Mouse (Mus musculus) forebrain, embryonic 14.5 days (tissue): ENCODE measurements around the gene Tmed1. TPM values are rescaled to one million over a fixed set of nuclear protein-coding genes. Genes with fewer than 3 reads are reported as not detected.

Experiments used
- ATAC-seq: fragments of 200-750 bp; cut with Nextera tagmentation; 2 replicates; pipeline ENCODE4 v1.8.0; 2017; ENCODE audit warnings: mild to moderate bottlenecking, moderate library complexity
- DNase-seq: peaks from one replicate; pipeline ENCODE4 v3.0.0-alpha.2; 2015; ENCODE audit warnings: low spot score
- H3K27ac ChIP-seq: fragments of 300-500 bp; sonication (generic); 2 replicates; pipeline ENCODE4 v1.5.1; 2014; ENCODE audit warnings: low read depth, mild to moderate bottlenecking, control low read depth, low read length, moderate library complexity
- H3K27me3 ChIP-seq: fragments of 300-500 bp; sonication (generic); replicated peaks from 2 replicates; pipeline ENCODE4 v1.6.1; 2014; ENCODE audit warnings: low read length, control low read depth, mixed read lengths; ENCODE audit not compliant: control insufficient read depth, insufficient read depth
- H3K36me3 ChIP-seq: fragments of 300-500 bp; sonication (generic); 2 replicates; pipeline ENCODE4 v1.6.1; 2014; ENCODE audit warnings: low read length, control low read depth; ENCODE audit not compliant: control insufficient read depth, insufficient read depth
- H3K4me1 ChIP-seq: fragments of 300-500 bp; sonication (generic); 2 replicates; pipeline ENCODE4 v1.6.1; 2014; ENCODE audit warnings: antibody characterized with exemption, low read length, control low read depth; ENCODE audit not compliant: control insufficient read depth, insufficient read depth
- H3K4me2 ChIP-seq: fragments of 300-500 bp; sonication (generic); 2 replicates; pipeline ENCODE4 v1.6.1; 2014; ENCODE audit warnings: mild to moderate bottlenecking, control low read depth, low read length
- H3K4me3 ChIP-seq: fragments of 300-500 bp; sonication (generic); 2 replicates; pipeline ENCODE4 v1.5.1; 2014; ENCODE audit warnings: low read depth, low read length, control low read depth
- H3K9ac ChIP-seq: fragments of 300-500 bp; sonication (generic); 2 replicates; pipeline ENCODE4 v1.6.1; 2014; ENCODE audit warnings: mild to moderate bottlenecking, low read length, control low read depth, moderate library complexity
- H3K9me3 ChIP-seq: fragments of 300-500 bp; sonication (generic); replicated peaks from 2 replicates; pipeline ENCODE4 v1.6.1; 2016; ENCODE audit warnings: low read length, control low read depth, mixed read lengths; ENCODE audit not compliant: control insufficient read depth
- WGBS: fragments of 180-500 bp; shearing (Covaris S2); extraction: QIAGEN DNeasy Blood & Tissue Kit; methylation state at CpG from one replicate; pipeline ENCODE4 v1.1.7; 2014; 5-methylcytosine and 5-hydroxymethylcytosine counted together
- polyA plus RNA-seq: library from polyadenylated mRNA; unstranded; fragments of >200 nt; fragmentation: Nextera tagmentation; extraction: Ambion mirVana; gene quantifications from 2 replicates; pipeline ENCODE4 v1.2.1, GENCODE M21; 2014

The Tmed1 gene
- polyA plus RNA-seq = 56.9 and 58.3 TPM in 2 replicates

DNA sequence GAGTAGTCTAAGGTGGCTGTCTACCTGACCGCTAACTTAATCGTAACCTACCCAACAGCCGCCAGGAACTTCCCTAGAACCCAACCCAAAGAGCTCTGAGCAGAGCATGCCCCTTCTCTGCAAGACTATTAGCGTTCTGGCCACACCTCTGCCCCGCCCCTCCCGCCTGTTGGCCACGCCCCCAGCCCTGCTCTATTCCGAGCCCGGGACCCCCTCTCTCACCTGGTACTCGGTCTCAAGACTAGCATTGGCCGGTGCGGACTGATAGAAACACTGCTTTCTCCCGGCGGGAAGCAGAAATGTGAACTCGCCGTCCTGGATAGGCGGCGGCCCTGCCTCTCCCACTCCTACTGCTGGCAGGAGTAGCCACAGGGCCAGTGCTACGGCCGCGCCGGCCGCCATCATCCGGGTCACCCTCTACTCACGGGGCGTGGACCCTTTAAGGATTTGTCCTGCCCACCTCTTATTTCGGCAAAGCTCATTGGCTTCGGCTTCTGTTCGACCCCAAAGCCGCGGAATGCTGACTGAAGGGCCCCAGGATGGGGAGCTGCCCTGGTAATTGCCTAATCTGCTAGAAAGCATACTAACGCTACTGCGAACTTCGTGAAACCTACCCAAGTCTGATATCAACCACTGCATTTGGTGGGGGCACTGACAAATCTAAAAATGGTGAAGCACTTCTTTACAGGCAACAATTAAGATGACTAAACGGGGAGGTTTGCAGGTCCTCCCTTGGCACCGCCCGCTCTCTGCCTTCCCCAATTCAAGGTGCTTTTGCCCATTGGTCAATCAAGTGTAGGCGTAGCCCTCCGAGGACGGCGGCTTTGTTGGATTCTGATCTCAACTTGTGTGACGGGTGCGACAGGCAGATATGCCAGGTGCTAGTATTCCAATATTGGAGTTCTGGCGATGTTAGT is at the start of gene Tmed1:
Gene Tmed1 (minus strand): TSS at position 481 of the 917 bp plus-strand sequence.
- H3K27me3 ChIP-seq = no peaks in the 10 kb centered on the region
- ATAC-seq = peak; percentile 97
- under 1% methylated on average over 44 of the region's 44 CpGs for WGBS

DNA sequence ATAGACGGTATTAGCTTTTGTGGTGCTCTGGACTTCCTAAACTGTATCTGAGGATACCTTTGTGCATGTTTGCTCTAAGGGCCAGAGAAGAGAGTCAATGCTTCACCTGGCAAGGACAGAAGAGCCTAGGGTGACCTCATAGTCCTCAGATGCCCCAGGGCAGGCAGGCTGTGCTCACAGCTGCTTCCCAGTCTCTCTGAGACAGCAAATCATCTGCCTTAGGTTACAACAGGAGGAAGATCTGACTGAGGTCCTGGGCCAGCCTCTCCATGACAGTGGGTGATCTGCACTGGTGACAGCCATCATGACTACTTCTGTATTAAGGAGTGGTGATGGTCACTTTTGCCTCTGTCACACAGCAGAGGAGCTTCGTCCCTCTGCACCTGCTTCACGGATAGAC is 49.1 kb upstream of the Tmed1 start:
- no peak overlapping the region for H3K9ac ChIP-seq
- no peaks in the 10 kb centered on the region for H3K27me3 ChIP-seq
- WGBS = 90% methylated on average over 3 of the region's 3 CpGs
- H3K4me1 ChIP-seq = no peaks in the 10 kb centered on the region
- no peak overlapping the region for H3K4me3 ChIP-seq
- no peak overlapping the region for H3K27ac ChIP-seq
- DNase-seq = no peak
- H3K36me3 ChIP-seq = peaks cover 14% of the 10 kb centered on the region
- H3K4me2 ChIP-seq = no peak overlapping the region
- no peaks in the 10 kb centered on the region for H3K9me3 ChIP-seq
- ATAC-seq = no peak

More for the DNA sequence above, at the start of gene Tmed1:
- peak within 1 kb of the TSS; percentile 84 for H3K27ac ChIP-seq
- peaks cover 39% of the 10 kb centered on the region for H3K36me3 ChIP-seq
- peak within 1 kb of the TSS; percentile 61 for H3K9ac ChIP-seq
- H3K9me3 ChIP-seq = no peaks in the 10 kb centered on the region
- DNase-seq = peak; percentile 98
- H3K4me2 ChIP-seq = peak within 1 kb of the TSS; percentile 68
- peaks cover 10% of the 10 kb centered on the region for H3K4me1 ChIP-seq
- H3K4me3 ChIP-seq = peak within 1 kb of the TSS; percentile 46

DNA sequence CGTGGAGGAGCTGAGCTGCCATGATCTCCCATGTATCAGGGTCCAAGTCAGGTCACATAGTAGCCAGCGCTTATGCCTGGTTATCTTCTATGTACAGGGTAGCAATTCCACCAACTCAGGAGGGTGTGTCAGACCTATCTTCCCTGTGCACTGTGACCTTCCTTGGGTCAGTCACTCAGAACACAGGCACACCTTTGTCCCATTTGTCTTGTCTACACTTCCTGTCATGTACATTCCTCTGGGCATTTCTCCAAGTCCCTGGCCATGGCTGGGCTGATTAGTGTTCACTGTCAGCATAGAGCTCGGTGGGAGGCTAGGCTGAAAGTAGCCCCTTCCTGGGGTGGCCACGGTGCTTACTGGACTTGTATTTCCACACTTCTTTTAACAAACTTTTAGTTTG is 48.3 kb upstream of the Tmed1 start:
- ATAC-seq (no peak), DNase-seq (no peak)
- Histone ChIP-seq H3K27me3 (no peaks in the 10 kb centered on the region), H3K4me1 (no peaks in the 10 kb centered on the region), H3K36me3 (peaks cover 18% of the 10 kb centered on the region), H3K4me2 (no peak overlapping the region), H3K27ac (no peak overlapping the region), H3K9ac (no peak overlapping the region), H3K9me3 (no peaks in the 10 kb centered on the region), H3K4me3 (no peak overlapping the region)
- 83% methylated on average over 4 of the region's 4 CpGs for WGBS

DNA sequence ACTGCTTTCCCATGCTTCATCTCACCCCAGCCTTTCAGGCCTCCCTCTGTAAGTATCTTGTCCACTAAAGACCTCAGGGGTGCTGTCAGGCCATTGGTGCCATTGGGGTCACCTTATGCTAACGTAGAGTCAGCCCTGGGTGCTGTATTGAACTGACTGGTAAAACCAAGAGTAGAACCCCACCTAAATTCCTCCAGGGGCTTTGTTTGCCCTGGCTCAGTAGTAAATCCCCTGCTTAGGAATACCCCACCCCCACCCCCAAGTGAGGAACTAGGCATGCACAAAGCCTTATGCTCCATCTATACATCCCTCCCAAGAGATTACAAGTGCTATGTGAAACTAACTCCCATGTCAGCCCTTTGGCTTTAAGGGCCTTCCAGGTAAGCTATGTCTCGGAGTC is 47.5 kb upstream of the Tmed1 start:
- peaks cover 19% of the 10 kb centered on the region for H3K36me3 ChIP-seq
- H3K27ac ChIP-seq = no peak overlapping the region
- no peaks in the 10 kb centered on the region for H3K9me3 ChIP-seq
- DNase-seq (no peak), ATAC-seq (no peak)
- H3K4me1 ChIP-seq = no peaks in the 10 kb centered on the region
- WGBS = 87% methylated on average over 2 of the region's 2 CpGs
- no peaks in the 10 kb centered on the region for H3K27me3 ChIP-seq
- H3K4me2 ChIP-seq = no peak overlapping the region
- H3K4me3 ChIP-seq = no peak overlapping the region
- no peak overlapping the region for H3K9ac ChIP-seq

DNA sequence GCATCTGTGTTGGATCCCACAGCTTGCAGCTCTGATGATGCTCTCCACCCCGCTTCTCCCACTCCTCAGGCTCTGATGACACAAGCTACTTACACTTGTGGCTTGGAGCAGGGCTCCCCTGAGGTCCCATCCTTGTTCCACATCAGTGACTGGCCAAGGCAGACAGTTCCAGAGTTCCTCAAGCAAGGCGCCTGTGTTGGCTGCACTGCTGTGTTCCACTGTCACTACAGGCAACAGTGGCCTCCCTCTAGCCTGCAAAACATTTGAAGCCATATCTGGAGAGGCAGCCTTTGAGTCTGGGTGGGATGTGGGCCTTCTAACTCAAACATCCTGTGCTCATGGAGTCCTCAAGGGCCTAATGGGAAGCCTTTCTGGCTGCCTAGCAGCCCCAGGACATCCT is 46.9 kb upstream of the Tmed1 start:
- 91% methylated on average over 2 of the region's 2 CpGs for WGBS
- no peak overlapping the region for H3K9ac ChIP-seq
- no peak for ATAC-seq

DNA sequence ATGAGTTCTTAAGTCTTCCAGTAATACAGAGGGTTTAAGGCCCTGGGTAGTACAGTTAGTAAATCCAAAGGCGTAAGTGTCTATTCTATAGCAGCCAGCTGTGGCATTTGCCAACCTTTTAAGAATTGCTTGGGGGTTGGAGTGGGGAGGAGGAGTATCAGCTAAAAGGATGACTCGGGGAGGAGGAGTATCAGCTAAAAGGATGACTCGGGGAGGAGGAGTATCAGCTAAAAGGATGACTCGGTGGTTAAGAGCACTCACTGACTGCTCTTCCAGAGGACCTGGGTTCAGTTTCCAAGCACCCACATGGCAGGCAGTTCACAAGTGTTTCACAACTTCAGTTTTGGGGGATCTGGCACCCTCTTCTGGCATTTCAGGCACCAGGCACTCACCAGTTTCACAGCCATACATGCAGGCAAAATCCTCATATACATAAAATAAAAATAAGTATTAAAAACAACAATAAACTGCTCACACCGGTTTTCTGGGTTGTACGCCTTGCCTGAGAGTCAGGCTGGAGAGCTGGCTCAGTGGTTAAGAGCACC is 45.2 kb upstream of the Tmed1 start:
- H3K27me3 ChIP-seq = no peaks in the 10 kb centered on the region
- no peak overlapping the region for H3K9ac ChIP-seq
- no peaks in the 10 kb centered on the region for H3K4me1 ChIP-seq
- no peak for DNase-seq
- no peak overlapping the region for H3K4me3 ChIP-seq
- WGBS = 87% methylated on average over 6 of the region's 6 CpGs
- H3K27ac ChIP-seq = no peak overlapping the region
- ATAC-seq = no peak
- no peak overlapping the region for H3K4me2 ChIP-seq
- H3K36me3 ChIP-seq = peaks cover 36% of the 10 kb centered on the region
- no peaks in the 10 kb centered on the region for H3K9me3 ChIP-seq

More for the DNA sequence above, 46.9 kb upstream of the Tmed1 start:
- Histone ChIP-seq H3K27me3 (no peaks in the 10 kb centered on the region), H3K4me2 (no peak overlapping the region), H3K36me3 (peaks cover 23% of the 10 kb centered on the region), H3K4me3 (no peak overlapping the region), H3K4me1 (no peaks in the 10 kb centered on the region), H3K27ac (no peak overlapping the region), H3K9me3 (no peaks in the 10 kb centered on the region)
- DNase-seq = no peak

DNA sequence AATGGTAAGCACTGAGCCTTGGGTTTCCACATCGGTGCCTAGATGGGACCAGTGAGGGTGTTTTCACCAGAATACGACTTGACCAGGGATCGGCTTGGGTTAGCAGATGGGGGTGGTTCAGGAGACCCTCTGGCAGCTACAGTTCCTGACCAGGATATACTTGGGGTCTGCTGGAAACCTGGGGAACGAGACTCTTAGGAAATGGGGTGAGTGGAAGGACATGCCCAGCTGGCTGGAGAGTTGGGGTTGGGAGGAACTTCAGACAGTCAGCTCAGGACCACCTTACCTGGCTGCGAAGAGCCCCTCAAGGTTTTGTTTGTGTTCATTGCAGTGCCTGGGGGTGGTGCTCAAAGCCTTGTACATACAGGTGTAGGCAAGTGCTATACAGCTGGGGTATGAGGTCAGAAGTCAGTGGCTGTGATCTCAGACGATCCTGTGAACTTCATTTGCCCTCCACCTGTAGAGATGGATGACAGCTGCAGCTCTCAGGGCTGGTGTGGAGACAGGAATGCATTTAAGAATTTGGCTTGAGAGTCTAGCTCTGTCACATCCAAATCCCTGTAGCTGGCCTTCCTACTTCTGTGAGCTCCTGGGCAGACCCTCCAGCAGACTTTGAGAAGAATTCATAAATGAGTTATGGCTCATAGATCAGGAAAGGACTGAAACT is 43.7 kb upstream of the Tmed1 start:
- no peak overlapping the region for H3K9ac ChIP-seq
- no peaks in the 10 kb centered on the region for H3K27me3 ChIP-seq
- DNase-seq = no peak
- H3K9me3 ChIP-seq = no peaks in the 10 kb centered on the region
- no peak for ATAC-seq
- H3K4me1 ChIP-seq = peaks cover 4% of the 10 kb centered on the region
- peaks cover 39% of the 10 kb centered on the region for H3K36me3 ChIP-seq
- no peak overlapping the region for H3K4me2 ChIP-seq
- H3K27ac ChIP-seq = no peak overlapping the region
- no peak overlapping the region for H3K4me3 ChIP-seq
- 92% methylated on average over 6 of the region's 6 CpGs for WGBS

DNA sequence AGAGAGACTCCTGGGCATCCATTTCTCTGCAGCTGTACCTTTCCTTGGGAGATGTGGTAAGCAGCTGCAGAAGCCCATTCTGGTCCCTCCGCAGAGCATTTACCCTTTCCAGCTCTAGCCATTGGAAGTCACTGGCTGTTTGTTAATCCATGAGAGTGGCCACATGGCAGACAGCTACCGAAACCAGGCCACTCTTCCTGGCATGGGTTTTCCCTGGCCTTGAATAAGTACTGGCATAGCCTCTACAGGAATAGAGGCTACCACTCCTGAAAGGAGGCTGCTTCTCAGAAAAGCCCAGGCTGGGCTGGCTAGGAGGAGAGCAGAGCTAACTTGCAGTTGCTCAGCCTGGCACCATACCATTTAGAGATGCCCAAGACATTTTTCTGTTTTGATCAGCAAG is 41.0 kb upstream of the Tmed1 start:
- H3K4me3 ChIP-seq = no peak overlapping the region
- no peaks in the 10 kb centered on the region for H3K9me3 ChIP-seq
- H3K27me3 ChIP-seq = no peaks in the 10 kb centered on the region
- ATAC-seq = no peak
- H3K9ac ChIP-seq = no peak overlapping the region
- H3K4me1 ChIP-seq = peaks cover 12% of the 10 kb centered on the region
- DNase-seq = no peak
- H3K4me2 ChIP-seq = no peak overlapping the region
- peaks cover 33% of the 10 kb centered on the region for H3K36me3 ChIP-seq
- no peak overlapping the region for H3K27ac ChIP-seq
- WGBS = 95% methylated on average over 2 of the region's 2 CpGs
